Mouse (Mus musculus) midbrain, embryonic 11.5 days (tissue): ENCODE data around the gene Rbck1. TPM values are rescaled to one million over a fixed set of nuclear protein-coding genes. Genes with fewer than 3 reads are reported as not detected.

ENCODE experiments used
- ATAC-seq: fragments of 200-750 bp; cut with Nextera tagmentation; 2 replicates; pipeline ENCODE4 v1.8.0; 2017; ENCODE audit warnings: moderate TSS enrichment, moderate library complexity; ENCODE audit not compliant: low FRiP score
- DNase-seq: peaks from one replicate; pipeline ENCODE4 v3.0.0; 2015; ENCODE audit warnings: low spot score; ENCODE audit errors: missing footprints
- H3K27ac ChIP-seq: fragments of 300-500 bp; sonication (generic); 2 replicates; pipeline ENCODE4 v1.5.1; 2014; ENCODE audit warnings: low read depth, low read length
- H3K27me3 ChIP-seq: fragments of 300-500 bp; sonication (generic); 2 replicates; pipeline ENCODE4 v1.6.1; 2014; ENCODE audit warnings: mild to moderate bottlenecking, low read length, moderate library complexity, mixed read lengths; ENCODE audit not compliant: control insufficient read depth, insufficient read depth
- H3K36me3 ChIP-seq: fragments of 300-500 bp; sonication (generic); 2 replicates; pipeline ENCODE4 v1.6.1; 2014; ENCODE audit warnings: mild to moderate bottlenecking, low read length, moderate library complexity, mixed read lengths; ENCODE audit not compliant: control insufficient read depth, insufficient read depth
- H3K4me1 ChIP-seq: fragments of 300-500 bp; sonication (generic); 2 replicates; pipeline ENCODE4 v1.6.1; 2014; ENCODE audit warnings: low read length; ENCODE audit not compliant: control insufficient read depth, insufficient read depth
- H3K4me2 ChIP-seq: fragments of 300-500 bp; sonication (generic); 2 replicates; pipeline ENCODE4 v1.6.1; 2014; ENCODE audit warnings: mild to moderate bottlenecking, moderate library complexity
- H3K4me3 ChIP-seq: fragments of 300-500 bp; sonication (generic); 2 replicates; pipeline ENCODE4 v1.5.1; 2014; ENCODE audit warnings: low read depth, low read length
- H3K9ac ChIP-seq: fragments of 300-500 bp; sonication (generic); 2 replicates; pipeline ENCODE4 v1.6.1; 2014; ENCODE audit warnings: low read length
- H3K9me3 ChIP-seq: fragments of 300-500 bp; sonication (generic); 2 replicates; pipeline ENCODE4 v1.6.1; 2016; ENCODE audit warnings: low read length; ENCODE audit not compliant: control insufficient read depth
- WGBS: fragments of 180-500 bp; shearing (Covaris S2); extraction: QIAGEN DNeasy Blood & Tissue Kit; methylation state at CpG from one replicate; pipeline ENCODE4 v1.1.7; 2014; 5-methylcytosine and 5-hydroxymethylcytosine counted together
- polyA plus RNA-seq: library from polyadenylated mRNA; unstranded; fragments of >200 nt; fragmentation: Nextera tagmentation; extraction: Ambion mirVana; gene quantifications from 2 replicates; pipeline ENCODE4 v1.2.1, GENCODE M21; 2014

The Rbck1 gene
- 62.0 and 70.1 TPM in 2 replicates for polyA plus RNA-seq

GRCm38 (mm10) chr2:152332101-152332825 lies at the start of gene Rbck1:
Gene Rbck1 (minus strand): TSS chr2:152332653.
- Histone ChIP-seq H3K9ac (peak within 1 kb of the TSS; percentile 91), H3K4me3 (peak within 1 kb of the TSS; percentile 82), H3K4me1 (peaks cover 10% of the 10 kb centered on the region), H3K9me3 (no peaks in the 10 kb centered on the region), H3K27me3 (no peaks in the 10 kb centered on the region), H3K36me3 (peaks cover 2% of the 10 kb centered on the region; the same call in 1 of the 2 replicates), H3K27ac (peak within 1 kb of the TSS; percentile 79), H3K4me2 (peak within 1 kb of the TSS; percentile 77)
- peak; percentile 99 for DNase-seq
- peak; percentile 98 for ATAC-seq
- under 1% methylated on average over 53 of the region's 54 CpGs for WGBS

DNA sequence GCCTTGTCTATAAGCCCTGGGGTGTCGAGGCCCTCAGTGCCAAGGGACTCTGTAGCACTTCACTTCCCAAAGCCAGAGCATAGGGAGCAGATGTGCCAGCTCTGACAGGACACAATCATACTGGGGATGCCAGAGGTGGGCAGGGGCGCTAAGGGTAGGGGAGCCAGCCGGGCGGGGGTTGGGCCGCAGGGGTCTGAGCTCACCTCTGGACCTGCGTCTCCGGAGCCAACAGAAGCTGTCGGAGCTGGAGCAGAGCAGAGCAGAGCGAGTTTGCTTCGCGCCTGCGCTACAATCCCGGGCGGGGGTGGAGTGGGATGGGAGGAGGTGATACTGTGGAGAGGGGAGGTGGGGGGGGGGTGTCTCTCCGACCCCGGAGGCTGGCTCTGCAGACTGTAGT lies 43.9 kb upstream of the Rbck1 start, which contains the start of gene Nrsn2:
Nrsn2 (minus strand) TSS at position 294 of the 397 bp plus-strand sequence.
- peak within 1 kb of the TSS; percentile 16 for H3K4me3 ChIP-seq
- H3K4me2 ChIP-seq, result peak within 1 kb of the TSS; percentile 44
- H3K36me3 ChIP-seq, result no peaks in the 10 kb centered on the region
- peak within 1 kb of the TSS; percentile 72 for H3K27ac ChIP-seq
- peak; percentile 67 for ATAC-seq
- H3K4me1 ChIP-seq, result peaks cover 14% of the 10 kb centered on the region
- peaks cover 5% of the 10 kb centered on the region; the same call in 1 of the 2 replicates for H3K27me3 ChIP-seq
- 1% methylated on average over 16 of the region's 16 CpGs for WGBS
- peak; percentile 92 for DNase-seq
- H3K9ac ChIP-seq, result peak within 1 kb of the TSS; percentile 28
- no peaks in the 10 kb centered on the region for H3K9me3 ChIP-seq

- DNase-seq, result peak; percentile 89
- peaks cover 14% of the 10 kb centered on the region for H3K4me1 ChIP-seq
- peak overlapping the region; percentile 28 for H3K9ac ChIP-seq
- peak overlapping the region; percentile 44 for H3K4me2 ChIP-seq
- 2% methylated on average over 21 of the region's 21 CpGs for WGBS
- no peaks in the 10 kb centered on the region for H3K36me3 ChIP-seq
- H3K27ac ChIP-seq, result peak overlapping the region; percentile 72
- no peaks in the 10 kb centered on the region for H3K9me3 ChIP-seq
- peaks cover 5% of the 10 kb centered on the region; the same call in 1 of the 2 replicates for H3K27me3 ChIP-seq
- ATAC-seq, result peak; percentile 91
- peak overlapping the region; percentile 16 for H3K4me3 ChIP-seq
Measured at GRCm38 (mm10) chr2:152375652-152376344, 43.3 kb upstream of the Rbck1 start.

DNA sequence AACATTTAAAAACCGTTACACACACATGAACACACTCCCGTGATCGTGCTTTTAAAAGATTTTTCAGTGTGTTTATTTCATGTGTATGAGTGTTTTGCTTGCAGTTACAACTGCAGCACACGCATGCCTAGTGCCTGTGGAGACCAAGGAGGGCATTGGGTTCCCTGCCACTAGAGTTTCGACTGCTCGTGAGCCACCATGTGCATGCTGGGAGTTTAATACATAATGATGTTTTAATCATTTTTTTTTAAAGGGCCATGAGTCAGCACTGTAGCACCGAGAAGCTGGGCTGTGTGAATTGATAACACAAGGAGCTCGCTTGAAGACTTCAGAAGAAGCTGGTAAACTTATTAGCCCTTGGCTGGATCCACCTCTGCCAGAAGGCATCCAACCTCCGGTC lies 41.1 kb upstream of the Rbck1 start:
- no peaks in the 10 kb centered on the region for H3K9me3 ChIP-seq
- ATAC-seq (no peak), DNase-seq (no peak)
- H3K4me1 ChIP-seq, result peaks cover 14% of the 10 kb centered on the region
- H3K27ac ChIP-seq, result no peak overlapping the region
- WGBS, result 89% methylated on average over 9 of the region's 9 CpGs
- no peaks in the 10 kb centered on the region for H3K36me3 ChIP-seq
- no peak overlapping the region for H3K9ac ChIP-seq
- H3K4me3 ChIP-seq, result no peak overlapping the region
- H3K4me2 ChIP-seq, result no peak overlapping the region
- peaks cover 5% of the 10 kb centered on the region; the same call in 1 of the 2 replicates for H3K27me3 ChIP-seq

DNA sequence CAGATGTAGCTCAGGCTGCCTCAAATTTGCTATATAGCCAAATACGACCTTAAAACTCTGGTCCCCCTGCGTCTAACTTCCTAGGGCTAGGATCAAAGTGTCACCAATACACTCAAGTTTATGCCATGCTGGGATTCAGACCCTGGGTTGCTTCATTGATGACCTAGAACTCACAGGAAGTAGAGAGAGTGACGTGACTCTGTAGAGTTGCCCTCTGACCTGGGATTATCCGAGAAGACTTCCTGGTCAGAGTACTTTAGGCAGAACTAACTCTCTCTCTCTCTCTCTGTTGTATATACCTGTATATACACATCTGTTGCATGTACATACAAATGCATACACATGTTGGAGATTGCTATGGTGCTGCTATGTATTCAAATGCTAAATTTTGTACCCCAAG lies 40.2 kb upstream of the Rbck1 start:
- H3K9me3 ChIP-seq, result no peaks in the 10 kb centered on the region
- no peak overlapping the region for H3K4me3 ChIP-seq
- no peak for ATAC-seq
- peaks cover 5% of the 10 kb centered on the region; the same call in 1 of the 2 replicates for H3K27me3 ChIP-seq
- no peaks in the 10 kb centered on the region for H3K36me3 ChIP-seq
- no peak overlapping the region for H3K4me2 ChIP-seq
- no peak overlapping the region for H3K27ac ChIP-seq
- H3K4me1 ChIP-seq, result peaks cover 14% of the 10 kb centered on the region
- DNase-seq, result peak; percentile 61
- no peak overlapping the region for H3K9ac ChIP-seq
- 67% methylated on average over 4 of the region's 4 CpGs for WGBS

GRCm38 (mm10) chr2:152372104-152372503 lies 39.7 kb upstream of the Rbck1 start:
- WGBS, result 91% methylated on average over 7 of the region's 7 CpGs
- Histone ChIP-seq H3K4me3 (no peak overlapping the region), H3K9me3 (no peaks in the 10 kb centered on the region), H3K27me3 (peaks cover 5% of the 10 kb centered on the region; the same call in 1 of the 2 replicates), H3K4me2 (no peak overlapping the region), H3K4me1 (peaks cover 14% of the 10 kb centered on the region), H3K27ac (no peak overlapping the region), H3K36me3 (no peaks in the 10 kb centered on the region), H3K9ac (no peak overlapping the region)
- ATAC-seq (no peak), DNase-seq (no peak)

GRCm38 (mm10) chr2:152368532-152369140 lies 36.2 kb upstream of the Rbck1 start:
- Histone ChIP-seq H3K4me1 (no peaks in the 10 kb centered on the region), H3K27ac (no peak overlapping the region), H3K9me3 (no peaks in the 10 kb centered on the region), H3K9ac (no peak overlapping the region), H3K27me3 (no peaks in the 10 kb centered on the region), H3K4me2 (no peak overlapping the region), H3K4me3 (no peak overlapping the region), H3K36me3 (no peaks in the 10 kb centered on the region)
- DNase-seq (peak; percentile 90), ATAC-seq (peak; percentile 59; the same call in 1 of the 2 replicates)
- 30% methylated on average over 14 of the region's 14 CpGs for WGBS

DNA sequence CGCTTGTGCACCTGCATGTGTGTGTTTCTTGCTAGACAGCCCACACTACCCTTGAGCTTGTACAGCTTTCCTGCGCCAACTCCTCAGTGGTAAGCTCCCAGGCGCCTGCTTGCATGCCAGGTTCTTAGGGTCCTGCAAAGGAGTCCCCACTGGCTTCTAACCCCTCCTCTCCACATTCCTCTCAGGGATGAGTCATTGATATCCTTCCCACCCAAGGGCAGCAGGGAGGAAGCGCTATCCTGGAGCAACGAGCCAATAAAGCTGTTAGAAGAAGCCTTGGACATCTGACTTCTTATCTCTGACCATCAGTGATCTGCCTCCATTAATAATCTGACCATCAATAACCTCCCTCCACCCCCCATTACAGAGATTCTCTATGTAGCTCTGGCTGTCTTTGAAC lies 35.5 kb upstream of the Rbck1 start:
- H3K36me3 ChIP-seq, result no peaks in the 10 kb centered on the region
- H3K9me3 ChIP-seq, result no peaks in the 10 kb centered on the region
- DNase-seq (no peak), ATAC-seq (no peak)
- 86% methylated on average over 5 of the region's 5 CpGs for WGBS
- H3K27ac ChIP-seq, result no peak overlapping the region
- H3K27me3 ChIP-seq, result no peaks in the 10 kb centered on the region
- H3K4me3 ChIP-seq, result no peak overlapping the region
- no peak overlapping the region for H3K9ac ChIP-seq
- H3K4me2 ChIP-seq, result no peak overlapping the region
- H3K4me1 ChIP-seq, result no peaks in the 10 kb centered on the region
